Mouse (Mus musculus): ENCODE results near the gene Slc38a10.

Gene Slc38a10

GRCm38 (mm10) chr11:120060634-120061033 is 90.5 kb downstream of the Slc38a10 start:
- no peak for DNase-seq (ENCODE audit: low spot score in 2 of 2)

DNA sequence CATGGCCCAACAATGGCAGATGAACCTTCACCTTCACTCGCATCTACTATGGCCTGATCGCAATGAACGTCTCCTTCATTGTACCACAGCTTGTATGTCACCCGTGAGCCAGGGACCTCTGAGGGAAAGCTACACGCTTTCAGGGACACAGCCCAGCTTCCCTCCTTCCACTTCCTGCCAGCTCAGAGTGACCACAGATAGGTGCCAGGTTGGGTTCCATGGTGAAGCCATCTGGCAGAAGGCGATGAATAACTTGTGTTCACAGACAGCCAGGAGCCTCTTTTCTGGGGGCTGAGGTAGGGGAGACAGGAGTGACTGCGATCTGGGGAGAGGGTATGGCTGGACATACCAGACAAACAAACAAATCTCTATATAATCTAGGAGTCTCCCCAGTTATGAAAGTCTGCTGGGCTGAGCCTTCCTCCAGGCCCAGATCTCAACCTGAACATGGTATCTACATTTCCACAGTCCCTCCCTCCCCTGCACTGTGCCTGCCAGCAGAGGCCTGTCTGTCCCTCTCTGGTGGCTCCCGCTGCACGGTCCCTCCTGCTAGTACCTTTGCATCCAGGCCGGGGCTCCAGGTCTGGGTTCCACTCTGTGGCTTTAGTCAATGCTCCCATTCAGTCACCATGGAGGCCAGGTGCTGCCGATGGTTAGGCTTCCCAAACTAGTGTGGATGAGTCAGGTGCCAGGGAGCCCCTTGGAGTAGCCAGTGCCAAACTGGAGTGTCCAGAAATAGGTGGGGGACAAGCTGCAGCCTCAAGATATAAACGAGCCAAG is 95.0 kb downstream of the Slc38a10 start:
- DNase-seq (ENCODE audit: low spot score in 2 of 2): no peak
